Mouse (Mus musculus): ENCODE results near the gene Topbp1. TPM values are rescaled to one million over a fixed set of nuclear protein-coding genes. Genes with fewer than 3 reads are reported as not detected.

Gene Topbp1
- total RNA-seq, 2 experiments from 2014 or later, result 26.8 to 26.9 TPM

DNA sequence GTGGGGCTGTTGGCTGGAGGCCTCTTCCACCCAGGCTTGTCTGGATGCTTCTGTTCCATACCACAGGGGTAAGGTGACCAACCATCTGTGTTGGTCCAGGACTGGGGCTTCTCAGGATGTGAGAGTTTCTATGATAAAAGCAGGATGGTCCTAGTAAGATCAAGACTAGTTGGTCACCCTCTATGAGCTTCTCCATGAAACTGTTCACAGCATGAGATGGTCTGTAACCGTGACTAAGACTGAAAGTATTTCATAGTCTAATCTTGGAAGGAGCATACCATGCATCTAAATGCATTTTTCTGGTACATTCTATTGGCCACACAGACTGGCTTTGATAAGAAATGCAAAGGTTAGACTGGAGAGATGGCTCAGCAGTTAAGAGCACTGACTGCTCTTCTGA is 78.6 kb downstream of the Topbp1 start:
- intact Hi-C loops (cut with DNase I), result no loop called here
- no peak for DNase-seq

DNA sequence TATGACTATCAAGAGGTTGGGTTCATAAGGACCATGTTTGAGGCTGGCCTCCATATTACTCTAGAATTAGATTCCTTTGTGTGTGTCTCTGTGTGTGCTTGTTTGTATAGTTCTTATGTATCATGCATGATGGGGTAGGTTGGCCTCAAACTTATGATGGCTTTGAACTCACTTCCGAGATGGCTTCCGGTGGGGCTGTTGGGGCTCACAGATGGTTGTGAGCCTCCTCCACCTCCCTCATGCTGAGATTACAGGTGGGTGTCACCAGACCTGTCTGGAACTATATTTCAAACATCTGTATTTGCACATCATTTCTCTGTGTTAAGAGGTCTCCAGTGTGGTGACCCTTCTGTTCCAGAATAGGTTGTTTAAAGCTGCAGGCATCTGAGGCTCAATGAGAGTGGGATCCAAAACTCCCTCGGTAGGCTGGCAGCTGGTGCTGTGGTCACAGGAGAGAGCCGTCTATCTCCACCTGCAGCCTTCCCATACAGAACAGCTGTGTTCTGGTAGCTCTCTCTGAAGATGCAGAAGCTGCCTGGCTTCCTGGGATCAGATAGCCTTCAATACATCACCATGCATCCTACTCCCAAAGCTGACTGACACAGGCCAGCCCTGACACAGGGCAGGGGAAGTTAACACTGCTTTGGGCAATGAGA is 79.3 kb downstream of the Topbp1 start:
- intact Hi-C loops (cut with DNase I), result no loop called here

DNA sequence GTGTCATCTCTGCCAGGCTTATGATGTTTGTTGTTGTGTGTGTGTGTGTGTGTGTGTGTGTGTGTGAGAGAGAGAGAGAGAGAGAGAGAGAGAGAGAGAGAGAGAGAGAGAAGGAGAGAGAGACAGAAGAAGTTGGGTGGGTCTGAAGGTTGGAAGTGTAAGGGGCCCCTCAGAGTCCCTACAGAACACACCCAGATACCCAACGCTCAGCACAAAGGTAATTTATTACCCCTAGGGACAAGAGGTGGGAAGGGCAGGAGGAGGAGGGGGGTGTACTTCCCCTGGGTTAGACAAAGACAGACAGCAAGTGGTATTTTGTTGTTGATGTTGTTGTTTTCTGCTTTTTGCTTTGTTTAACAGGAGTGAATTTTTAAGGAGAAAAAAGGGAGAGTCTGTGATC is 80.6 kb downstream of the Topbp1 start:
- no peak for DNase-seq
- intact Hi-C loops (cut with DNase I), result no loop called here

More for the DNA sequence above, 79.3 kb downstream of the Topbp1 start:
- DNase-seq, result no peak

DNA sequence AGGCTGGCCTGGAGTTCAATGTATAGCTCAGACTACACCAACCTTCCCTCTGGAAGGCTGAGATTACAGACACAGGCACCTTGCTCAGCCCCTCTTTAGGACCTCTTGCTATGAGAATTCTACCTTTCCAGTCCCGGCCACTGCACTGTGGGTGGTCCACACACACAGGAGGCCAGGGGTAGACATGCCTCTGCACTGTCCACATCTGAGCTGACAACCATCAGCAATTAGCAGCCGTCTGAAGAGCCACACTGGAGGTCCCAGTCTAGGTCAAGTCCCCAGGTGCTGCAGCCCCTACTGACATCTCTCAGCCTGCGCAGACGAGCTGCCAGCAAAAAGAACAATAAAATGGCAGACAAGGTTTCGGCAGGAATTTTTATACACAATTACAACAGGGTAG is 81.6 kb downstream of the Topbp1 start:
- no peak for DNase-seq
- intact Hi-C loops (cut with DNase I), result no loop called here

DNA sequence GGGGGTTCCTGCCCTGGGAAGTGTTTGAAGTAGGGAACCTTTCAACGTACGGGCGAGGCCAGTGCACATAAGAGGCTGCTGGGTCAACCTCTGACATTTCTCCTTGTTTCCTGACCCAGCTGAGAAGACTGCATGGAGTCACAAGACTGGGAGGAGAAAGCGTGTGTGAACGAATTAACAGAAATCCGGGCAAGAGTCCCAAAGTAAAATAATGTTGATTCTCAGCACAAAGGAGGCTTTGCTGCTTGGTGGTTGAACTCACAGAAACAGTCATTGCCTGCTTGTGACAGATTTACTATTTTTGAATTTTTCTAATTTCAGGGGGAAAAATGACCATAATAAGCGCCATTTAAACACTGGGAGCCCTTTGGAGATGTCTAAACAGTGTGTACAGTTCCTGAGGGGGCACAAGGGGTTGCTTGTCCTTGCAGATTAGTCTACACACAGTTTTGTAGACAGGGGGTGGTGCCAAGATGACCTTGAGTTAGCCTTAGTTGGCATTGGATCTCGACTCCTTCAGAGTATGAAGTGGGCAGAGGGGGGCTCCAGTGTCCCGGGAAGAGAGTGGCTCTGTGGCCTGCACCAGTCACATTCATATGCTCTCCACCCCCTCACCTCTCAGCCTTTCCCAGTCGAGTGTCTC is 82.1 kb downstream of the Topbp1 start:
- intact Hi-C loops (cut with DNase I), result no loop called here
- no peak for DNase-seq

DNA sequence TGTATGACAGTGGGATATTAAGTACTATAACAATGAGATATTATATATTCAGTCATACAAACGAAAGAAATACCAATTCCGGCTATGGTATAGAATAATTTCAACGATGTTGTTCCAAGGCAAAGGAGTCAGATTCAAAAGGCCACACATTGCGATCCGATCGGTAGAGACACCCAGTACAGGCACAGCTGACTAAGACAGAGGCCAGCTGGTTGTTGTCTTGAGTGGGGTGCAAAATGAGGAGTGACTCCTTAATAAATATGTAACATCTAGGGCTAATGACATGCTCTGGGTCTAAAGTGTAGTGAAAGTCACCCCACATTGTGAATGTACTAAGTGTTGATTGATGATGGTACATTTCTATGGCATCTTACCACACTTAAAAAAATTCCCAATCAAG is 84.2 kb downstream of the Topbp1 start:
- intact Hi-C loops (cut with DNase I), result no loop called here
- DNase-seq, result no peak

DNA sequence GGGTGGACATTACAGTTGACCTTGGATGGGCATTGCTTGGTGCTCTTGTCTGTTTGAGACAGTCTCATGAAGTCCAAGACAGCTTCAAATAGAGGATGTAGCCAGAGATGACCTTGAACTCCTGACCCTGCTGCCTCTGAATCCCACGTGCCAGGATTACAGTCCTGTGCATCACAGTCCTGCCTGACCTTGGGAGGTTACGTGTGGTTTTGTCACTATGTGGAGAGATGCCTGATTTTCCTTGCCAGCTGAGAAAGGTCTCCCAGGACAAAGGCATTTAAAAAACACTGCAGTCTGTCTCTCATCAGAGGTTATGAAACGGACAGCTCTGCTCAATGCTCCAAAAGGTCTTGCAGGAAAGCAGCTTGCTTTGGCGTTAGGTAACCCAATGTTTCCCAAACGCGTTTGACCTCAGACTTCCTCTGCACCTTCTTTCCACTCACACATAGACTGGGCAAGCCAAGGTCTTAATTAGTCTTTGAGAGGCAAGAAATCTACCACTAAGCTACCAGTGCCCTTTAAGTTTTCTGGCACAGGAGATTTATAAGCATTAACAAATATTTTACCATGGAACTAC is 86.9 kb downstream of the Topbp1 start:
- intact Hi-C loops (cut with DNase I), result no loop called here
- no peak for DNase-seq

DNA sequence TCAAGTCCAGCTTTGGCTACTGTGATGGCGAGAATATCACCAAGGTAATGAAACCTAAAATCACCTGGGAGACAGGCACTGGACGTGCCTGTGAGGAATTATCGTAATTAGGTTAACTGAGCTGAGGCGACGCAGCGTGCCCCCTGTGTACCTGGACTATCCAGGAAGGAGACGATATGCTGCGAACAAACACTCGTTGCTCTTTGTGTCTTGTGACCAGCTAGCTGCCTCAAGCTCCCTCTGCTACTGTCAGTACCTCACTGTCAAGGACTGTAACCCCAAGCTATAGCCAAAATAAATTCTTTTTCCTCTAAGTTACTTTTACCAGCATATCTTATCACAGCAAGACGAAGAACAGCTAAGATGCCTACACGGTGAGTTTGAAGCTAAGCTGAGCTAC is 88.2 kb downstream of the Topbp1 start:
- intact Hi-C loops (cut with DNase I), result no loop called here
- no peak for DNase-seq

DNA sequence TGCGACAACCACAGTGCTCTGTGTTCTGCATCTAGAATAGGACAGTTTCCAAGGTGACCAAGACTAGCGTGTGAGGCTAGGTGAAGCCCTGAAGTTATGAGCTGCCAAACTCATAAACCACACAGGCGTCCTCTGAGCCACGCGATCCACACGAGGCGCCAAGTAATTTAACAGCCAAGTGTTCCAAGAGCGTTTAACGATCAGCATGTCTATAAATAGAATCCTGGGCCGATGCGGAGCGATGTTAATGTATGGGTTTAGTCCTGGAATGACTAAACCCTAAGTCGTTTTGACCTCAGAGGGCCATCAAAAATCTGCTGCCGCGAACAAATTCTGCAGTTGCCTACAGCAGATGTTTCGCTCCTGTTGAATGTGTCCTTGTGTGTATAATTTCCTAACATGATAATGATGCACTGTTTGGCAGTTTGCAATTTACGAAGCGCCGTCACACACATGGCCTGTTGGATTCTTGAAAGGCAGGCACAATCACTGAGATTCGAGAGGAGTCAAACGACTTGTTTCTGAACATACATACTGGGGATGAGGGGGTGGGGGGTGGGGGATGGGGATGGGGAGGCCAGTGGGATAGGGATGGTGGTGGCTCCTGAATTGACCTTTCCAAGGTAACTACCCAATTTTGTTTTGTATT is 93.6 kb downstream of the Topbp1 start:
- intact Hi-C loops (cut with DNase I), result no loop called here
- DNase-seq, result peak; percentile 31 to 53

Other genes starting within 250 kb of the Topbp1 start
- gene Rab6b, start 193.4 kb upstream of the Topbp1 start, total RNA-seq (2021), result 1 to 10 TPM; 1.7 to 1.8 TPM
- 10 to 100 TPM; 18.8 to 22.2 TPM for gene Srprb, start 103.1 kb upstream of the Topbp1 start, total RNA-seq (2021)
- gene Gm20425, start 74.9 kb upstream of the Topbp1 start, total RNA-seq (2021), result 1 to 10 TPM; 6.2 to 7.6 TPM
- 10 to 100 TPM; 29.4 to 36.3 TPM for gene Trf, start 74.8 kb upstream of the Topbp1 start, total RNA-seq (2021)
- gene 1300017J02Rik, start 133 bp upstream of the Topbp1 start, total RNA-seq (2021), result under 1 TPM; 0.27 to 0.50 TPM
- gene Cdv3, start 60.6 kb downstream of the Topbp1 start, total RNA-seq (2021), result 100 to 1,000 TPM; 111 to 137 TPM
- under 1 TPM; 0.35 to 0.48 TPM for gene Bfsp2, start 175.2 kb downstream of the Topbp1 start, total RNA-seq (2021)